Mouse (Mus musculus) G1E (cell line): Measurements from ENCODE around the gene Cln5.

Experiments
- CTCF ChIP-seq: IDR thresholded peaks from 2 replicates; pipeline ENCODE4 v1.5.1; 2012; ENCODE audit warnings: low read depth, low read length, inconsistent platforms, mixed read lengths
- GATA1 ChIP-seq: IDR thresholded peaks from 2 replicates; pipeline ENCODE4 v1.6.1; 2012; ENCODE audit warnings: borderline replicate concordance, low read length, inconsistent platforms, mixed read lengths
- GATA2 ChIP-seq: IDR thresholded peaks from 2 replicates; pipeline ENCODE4 v1.6.1; 2012; ENCODE audit warnings: low read depth, low read length, inconsistent platforms, borderline replicate concordance
- POLR2AphosphoS5 ChIP-seq: IDR thresholded peaks from 2 replicates; pipeline ENCODE4 v1.6.1; 2012; ENCODE audit warnings: low read depth, low read length, inconsistent platforms; ENCODE audit not compliant: insufficient replicate concordance
- TAL1 ChIP-seq: conservative IDR thresholded peaks from 2 replicates; pipeline ENCODE4 v1.6.1; 2012; ENCODE audit warnings: low read depth, low read length, inconsistent platforms, mixed read lengths

DNA sequence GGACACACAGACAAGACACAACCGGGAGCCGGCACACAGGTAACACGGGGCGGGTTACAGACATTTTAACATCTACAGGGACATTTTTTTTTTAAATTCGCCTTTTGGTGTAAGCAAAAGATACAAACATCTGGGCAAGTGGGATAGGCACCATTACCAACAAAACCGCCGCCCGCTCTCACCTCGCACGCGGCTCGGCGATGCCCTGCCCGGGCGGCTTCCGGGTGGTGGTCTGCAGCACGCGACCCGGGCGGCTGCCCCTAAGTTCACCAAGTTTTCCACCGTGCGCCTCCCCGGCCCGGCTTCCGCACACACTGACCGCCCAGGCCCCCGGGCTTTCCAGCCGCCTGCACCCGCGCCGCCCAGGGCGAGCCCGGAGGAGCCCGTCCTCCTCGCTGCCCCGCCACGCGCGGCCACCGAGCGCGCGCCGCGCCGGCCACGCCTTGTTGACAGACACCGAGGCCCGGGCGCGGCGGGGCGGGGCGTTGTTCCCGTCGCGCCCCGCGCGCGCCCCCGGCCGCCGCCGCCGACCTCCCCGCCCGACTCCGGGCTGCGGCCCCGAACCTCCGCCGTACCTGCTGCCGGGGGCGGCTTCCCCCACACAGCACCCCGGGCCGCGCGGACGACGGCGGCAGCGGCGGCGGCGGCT lies 28.7 kb downstream of the Cln5 start:
- TF ChIP-seq CTCF, result no peak
- TF ChIP-seq GATA1, result no peak
- TF ChIP-seq TAL1, result no peak
- no peak for TF ChIP-seq POLR2AphosphoS5
- no peak for TF ChIP-seq GATA2
